Mouse (Mus musculus) kidney, adult 9 months (tissue): ENCODE measurements around the gene Iqsec1.

Experiments used
- DNase-seq: peaks from one replicate; pipeline ENCODE4 v3.0.0; 2022

The Iqsec1 gene

GRCm38 (mm10) chr6:90748976-90749375, 239.5 kb downstream of the Iqsec1 start:
- no peak for DNase-seq

- no peak for DNase-seq
These were observed 242.1 kb downstream of the Iqsec1 start for GRCm38 (mm10) chr6:90746331-90746864.

- no peak for DNase-seq
These were observed 242.9 kb downstream of the Iqsec1 start for GRCm38 (mm10) chr6:90745401-90746198.

GRCm38 (mm10) chr6:90742453-90742852, 246.0 kb downstream of the Iqsec1 start:
- DNase-seq: no peak

GRCm38 (mm10) chr6:90741717-90742116, 246.8 kb downstream of the Iqsec1 start:
- DNase-seq: no peak

GRCm38 (mm10) chr6:90741056-90741420, 247.4 kb downstream of the Iqsec1 start:
- DNase-seq: no peak

- no peak for DNase-seq
These were observed 248.0 kb downstream of the Iqsec1 start for GRCm38 (mm10) chr6:90740348-90741055.

- peak; percentile 91 for DNase-seq
These were observed 251.1 kb downstream of the Iqsec1 start for GRCm38 (mm10) chr6:90737376-90737775.

GRCm38 (mm10) chr6:90736691-90737245, 251.7 kb downstream of the Iqsec1 start:
- DNase-seq: peak; percentile 68

GRCm38 (mm10) chr6:90736074-90736672, 252.3 kb downstream of the Iqsec1 start:
- peak; percentile 81 for DNase-seq

- no peak for DNase-seq
These were observed 253.0 kb downstream of the Iqsec1 start for GRCm38 (mm10) chr6:90735396-90736036.

- no peak for DNase-seq
These were observed 253.7 kb downstream of the Iqsec1 start for GRCm38 (mm10) chr6:90734806-90735205.

- DNase-seq: peak; percentile 72
These were observed 257.2 kb downstream of the Iqsec1 start for GRCm38 (mm10) chr6:90731327-90731726.

- DNase-seq: peak; percentile 37
These were observed 258.7 kb downstream of the Iqsec1 start for GRCm38 (mm10) chr6:90729829-90730228.

GRCm38 (mm10) chr6:90728491-90728931, 260.0 kb downstream of the Iqsec1 start:
- peak; percentile 93 for DNase-seq

- no peak for DNase-seq
These were observed 260.7 kb downstream of the Iqsec1 start for GRCm38 (mm10) chr6:90727826-90728225.

- no peak for DNase-seq
These were observed 261.8 kb downstream of the Iqsec1 start for GRCm38 (mm10) chr6:90726711-90727122.

- DNase-seq: no peak
These were observed 263.0 kb downstream of the Iqsec1 start for GRCm38 (mm10) chr6:90725526-90725925.

- DNase-seq: no peak
These were observed 265.5 kb downstream of the Iqsec1 start for GRCm38 (mm10) chr6:90722993-90723392.

GRCm38 (mm10) chr6:90720996-90721746, 267.3 kb downstream of the Iqsec1 start:
- peak; percentile 87 for DNase-seq

GRCm38 (mm10) chr6:90720201-90720600, 268.3 kb downstream of the Iqsec1 start:
- DNase-seq: peak; percentile 77

GRCm38 (mm10) chr6:90719402-90719801, 269.1 kb downstream of the Iqsec1 start:
- peak; percentile 50 for DNase-seq
